Mouse (Mus musculus): ENCODE data around the gene Gp1ba. TPM values are rescaled to one million over a fixed set of nuclear protein-coding genes. Genes with fewer than 3 reads are reported as not detected.
A peak's percentile ranks its signal among the peaks of the same experiment; 100 is the strongest.

Gp1ba gene
- total and polyA plus RNA-seq, 3 experiments, result 0.25 to 0.84 TPM; not detected in 1

GRCm38 (mm10) chr11:70681170-70681569 is 42.2 kb downstream of the Gp1ba start:
- peaks cover 52 to 93% of the 10 kb centered on the region in 2 experiments for H3K36me3 ChIP-seq (replicated peaks in 1 of 2; ENCODE audit: control insufficient read depth in 1 of 2, insufficient read depth in 1 of 2, low read length in 1 of 2)
- no peak for DNase-seq (ENCODE audit: extremely low read depth)
- H3K4me2 ChIP-seq (ENCODE audit: insufficient read depth, low read depth, poor library complexity, severe bottlenecking), result no peak overlapping the region
- no peaks in the 10 kb centered on the region for H3K79me2 ChIP-seq (replicated peaks; ENCODE audit: control insufficient read depth, extremely low read depth, insufficient read depth, poor library complexity, severe bottlenecking)
- TF ChIP-seq USF1 (IDR thresholded peaks at IDR 0.05; ENCODE audit: low read depth, low read length) (no peak), PAX5 (IDR thresholded peaks at IDR 0.05; ENCODE audit: low read length) (no peak), POLR2A (IDR thresholded peaks at IDR 0.05; ENCODE audit: low read depth, low read length) (no peak), MYC (IDR thresholded peaks at IDR 0.05; ENCODE audit: low read depth, low read length) (no peak), JUND (conservative IDR thresholded peaks at IDR 0.05; ENCODE audit: low read depth, low read length) (no peak), MAX (IDR thresholded peaks at IDR 0.05; ENCODE audit: low read length) (no peak), MAZ (IDR thresholded peaks at IDR 0.05; ENCODE audit: low read depth, low read length) (no peak), RCOR1 (conservative IDR thresholded peaks at IDR 0.05; ENCODE audit: low read depth, low read length) (no peak), BHLHE40 (IDR thresholded peaks at IDR 0.05; ENCODE audit: low read depth, low read length) (no peak), NRF1 (IDR thresholded peaks at IDR 0.05; ENCODE audit: low read depth, low read length) (no peak), USF2 (conservative IDR thresholded peaks at IDR 0.05; ENCODE audit: low read depth, low read length) (no peak), ZMIZ1 (IDR thresholded peaks at IDR 0.05; ENCODE audit: low read depth, low read length) (no peak), RAD21 (IDR thresholded peaks at IDR 0.05; ENCODE audit: low read depth, low read length) (no peak), CHD1 (IDR thresholded peaks at IDR 0.05; ENCODE audit: low read depth, low read length) (no peak), NELFE (IDR thresholded peaks at IDR 0.05; ENCODE audit: low read depth, low read length) (no peak), IRF4 (IDR thresholded peaks at IDR 0.05; ENCODE audit: low read depth, low read length) (no peak), SMC3 (IDR thresholded peaks at IDR 0.05; ENCODE audit: low read depth, low read length) (no peak), MAFK (IDR thresholded peaks at IDR 0.05; ENCODE audit: insufficient replicate concordance, low read length) (no peak), ELF1 (IDR thresholded peaks at IDR 0.05; ENCODE audit: low read depth, low read length) (no peak)
- dilution Hi-C loops (cut with MboI; ENCODE audit: extremely low pct_ligation_motif_present, extremely low pct_unique_long_range_greater_than_20kb, low sequenced_read_pairs), result no loop called here
- no peak overlapping the region for H3K4me3 ChIP-seq (replicated peaks in 1 of 3; ENCODE audit: low read depth in 2 of 3, low read length in 2 of 3, poor library complexity in 1 of 3)
- no peaks in the 10 kb centered on the region for H3K9me3 ChIP-seq (replicated peaks; ENCODE audit: low read length)
- no peaks in the 10 kb centered on the region for H3K27me3 ChIP-seq (replicated peaks)
- peaks cover 0 to 73% of the 10 kb centered on the region in 2 experiments for H3K4me1 ChIP-seq (ENCODE audit: control insufficient read depth in 1 of 2, insufficient read depth in 2 of 2)
- no peak overlapping the region for H3K9ac ChIP-seq (ENCODE audit: insufficient read depth, low read depth)
- in situ Hi-C loops (cut with MboI; ENCODE audit: low pct_ligation_motif_present, low pct_unique_long_range_greater_than_20kb, low sequenced_read_pairs), result no loop called here
- no peak overlapping the region for H3K27ac ChIP-seq (ENCODE audit: insufficient read depth, low read depth)

GRCm38 (mm10) chr11:70681897-70682581 is 43.1 kb downstream of the Gp1ba start:
- peak; percentile 25 for TF ChIP-seq RAD21 (IDR thresholded peaks at IDR 0.05; ENCODE audit: low read depth, low read length)
- TF ChIP-seq SMC3 (IDR thresholded peaks at IDR 0.05; ENCODE audit: low read depth, low read length), result peak; percentile 73
- TF ChIP-seq JUN (IDR thresholded peaks at IDR 0.05; ENCODE audit: insufficient read depth, low read depth, low read length), result no peak
- TF ChIP-seq MAZ (IDR thresholded peaks at IDR 0.05; ENCODE audit: low read depth, low read length), result peak; percentile 63; the same call in 1 of the 2 replicates
- TF ChIP-seq CTCF (conservative IDR thresholded peaks at IDR 0.05 in 1 of 2, IDR thresholded peaks at IDR 0.05 in 1 of 2; ENCODE audit: low read depth in 2 of 2, low read length in 2 of 2), result peak; percentile 52 to 73; a peak in 3 of 4 replicates
- DNase-seq (ENCODE audit: extremely low read depth), result peak; percentile 55
- Histone ChIP-seq H3K27me3 (replicated peaks) (no peaks in the 10 kb centered on the region), H3K36me3 (replicated peaks in 1 of 2; ENCODE audit: control insufficient read depth in 1 of 2, insufficient read depth in 1 of 2, low read length in 1 of 2) (peaks cover 46 to 85% of the 10 kb centered on the region in 2 experiments), H3K4me1 (ENCODE audit: control insufficient read depth in 1 of 2, insufficient read depth in 2 of 2) (peaks cover 0 to 81% of the 10 kb centered on the region in 2 experiments), H3K27ac (ENCODE audit: insufficient read depth, low read depth) (no peak overlapping the region), H3K79me2 (replicated peaks; ENCODE audit: control insufficient read depth, extremely low read depth, insufficient read depth, poor library complexity, severe bottlenecking) (no peaks in the 10 kb centered on the region), H3K9ac (ENCODE audit: insufficient read depth, low read depth) (no peak overlapping the region), H3K4me2 (ENCODE audit: insufficient read depth, low read depth, poor library complexity, severe bottlenecking) (no peak overlapping the region), H3K4me3 (replicated peaks in 1 of 3; ENCODE audit: low read depth in 2 of 3, low read length in 2 of 3, poor library complexity in 1 of 3) (no peak overlapping the region), H3K9me3 (replicated peaks; ENCODE audit: low read length) (no peaks in the 10 kb centered on the region)
- dilution Hi-C loops (cut with MboI; ENCODE audit: extremely low pct_ligation_motif_present, extremely low pct_unique_long_range_greater_than_20kb, low sequenced_read_pairs), result no loop called here
- in situ Hi-C loops (cut with MboI; ENCODE audit: low pct_ligation_motif_present, low pct_unique_long_range_greater_than_20kb, low sequenced_read_pairs), result no loop called here

All from CH12.LX (cell line).